Comparison of ENCODE assay signal across 23 mouse cellular contexts in genomic region chr17:72180200-72180599, GRCm38 (mm10).
A peak's percentile ranks its signal among the peaks of the same experiment; 100 is the strongest.
DNase-seq lines count a peak whose midpoint lies in the region; ATAC-seq and TF ChIP-seq lines count a peak whose summit lies in the region.
"Had no signal": no experiment of that assay in that cellular context is flagged by ENCODE, and none has a peak within 500 bp of the region (broad histone marks: within the 10 kb centered on the region; RNA-seq: fewer than 3 reads in every experiment).

No protein-coding gene starts in this region.

- H3K9ac ChIP-seq in midbrain, embryonic 13.5 days (replicated peaks) = no peak overlapping the region
- H3K9ac ChIP-seq in midbrain, postnatal 0 days (replicated peaks; ENCODE audit: low read length, poor library complexity, severe bottlenecking) = no peak overlapping the region
- H3K9ac ChIP-seq in midbrain, embryonic 16.5 days (ENCODE audit: low read depth, low read length) = no peak overlapping the region
- H3K9ac ChIP-seq in midbrain, embryonic 11.5 days (ENCODE audit: low read length) = no peak overlapping the region
- H3K9ac ChIP-seq: embryonic facial prominence, embryonic 13.5 days; embryonic facial prominence, embryonic 15.5 days; forebrain, embryonic 12.5 days had no signal

- H3K27me3 ChIP-seq in midbrain, embryonic 13.5 days = no peaks in the 10 kb centered on the region
- H3K27me3 ChIP-seq in midbrain, postnatal 0 days (ENCODE audit: insufficient read depth, low read length) = no peaks in the 10 kb centered on the region
- no peaks in the 10 kb centered on the region for H3K27me3 ChIP-seq in midbrain, embryonic 16.5 days (ENCODE audit: control insufficient read depth, insufficient read depth, low read depth, low read length)
- H3K27me3 ChIP-seq in midbrain, embryonic 11.5 days (ENCODE audit: control insufficient read depth, insufficient read depth, low read length) = no peaks in the 10 kb centered on the region
- H3K27me3 ChIP-seq: embryonic facial prominence, embryonic 13.5 days; embryonic facial prominence, embryonic 15.5 days; forebrain, embryonic 12.5 days had no signal

- DNase-seq in midbrain, postnatal 0 days (ENCODE audit: low spot score) = no peak
- DNase-seq in midbrain, embryonic 11.5 days (ENCODE audit: low spot score, missing footprints) = no peak
- DNase-seq in embryo, embryonic 11 days = no peak
- DNase-seq: adrenal gland, adult 8-10 months; adrenal gland, postnatal 14 days; adrenal gland, postnatal 36 days; cerebellum, adult 11-12 months; cerebellum, adult 2 months; cerebellum, adult 9-10 months; cerebellum, postnatal 10 days; cerebellum, postnatal 25 days had no signal

- no peak for TF ChIP-seq CTCF in midbrain, postnatal 0 days (IDR thresholded peaks at IDR 0.05)

- no peaks in the 10 kb centered on the region for H3K9me3 ChIP-seq in midbrain, embryonic 13.5 days
- H3K9me3 ChIP-seq in midbrain, postnatal 0 days (ENCODE audit: low read length) = no peaks in the 10 kb centered on the region
- H3K9me3 ChIP-seq in midbrain, embryonic 16.5 days (replicated peaks; ENCODE audit: control insufficient read depth, low read length, poor library complexity, severe bottlenecking) = no peaks in the 10 kb centered on the region
- no peaks in the 10 kb centered on the region for H3K9me3 ChIP-seq in midbrain, embryonic 11.5 days (ENCODE audit: control insufficient read depth, low read length)
- H3K9me3 ChIP-seq: embryonic facial prominence, embryonic 13.5 days; embryonic facial prominence, embryonic 15.5 days; forebrain, embryonic 10.5 days; forebrain, embryonic 12.5 days had no signal

- no peaks in the 10 kb centered on the region for H3K36me3 ChIP-seq in midbrain, embryonic 13.5 days
- H3K36me3 ChIP-seq in midbrain, postnatal 0 days (ENCODE audit: insufficient read depth, low read length) = no peaks in the 10 kb centered on the region
- no peaks in the 10 kb centered on the region for H3K36me3 ChIP-seq in midbrain, embryonic 16.5 days (ENCODE audit: control insufficient read depth, insufficient read depth, low read length)
- no peaks in the 10 kb centered on the region for H3K36me3 ChIP-seq in midbrain, embryonic 11.5 days (ENCODE audit: control insufficient read depth, insufficient read depth, low read length)
- H3K36me3 ChIP-seq: embryonic facial prominence, embryonic 13.5 days; embryonic facial prominence, embryonic 15.5 days; forebrain, embryonic 10.5 days; forebrain, embryonic 12.5 days; G1E had no signal

- ATAC-seq in midbrain, embryonic 13.5 days = 0 out of 2 replicates have a peak, but pooled peaks have one; percentile 11
- ATAC-seq in midbrain, postnatal 0 days (ENCODE audit: low FRiP score) = no peak
- ATAC-seq in midbrain, embryonic 16.5 days = 0 out of 2 replicates have a peak, but pooled peaks have one; percentile 45
- no peak for ATAC-seq in midbrain, embryonic 11.5 days (ENCODE audit: low FRiP score)
- ATAC-seq: activated CD4-positive, CD25-positive, alpha-beta regulatory T cell, adult 4 months; forebrain, embryonic 14.5 days; forebrain, embryonic 16.5 days; Patski had no signal

- no peak overlapping the region for H3K4me3 ChIP-seq in midbrain, embryonic 13.5 days (replicated peaks)
- no peak overlapping the region for H3K4me3 ChIP-seq in midbrain, postnatal 0 days (ENCODE audit: low read depth, low read length)
- no peak overlapping the region for H3K4me3 ChIP-seq in midbrain, embryonic 16.5 days (ENCODE audit: low read depth, low read length)
- no peak overlapping the region for H3K4me3 ChIP-seq in midbrain, embryonic 11.5 days (ENCODE audit: low read depth, low read length)
- H3K4me3 ChIP-seq: embryonic facial prominence, embryonic 13.5 days; embryonic facial prominence, embryonic 15.5 days; erythroblast, embryonic 14.5 days; forebrain, embryonic 10.5 days; forebrain, embryonic 12.5 days had no signal

- peaks cover 18% of the 10 kb centered on the region for H3K4me1 ChIP-seq in midbrain, embryonic 13.5 days (replicated peaks)
- no peaks in the 10 kb centered on the region for H3K4me1 ChIP-seq in midbrain, postnatal 0 days (ENCODE audit: insufficient read depth, low read length)
- peaks cover 7% of the 10 kb centered on the region; the same call in 1 of the 2 replicates for H3K4me1 ChIP-seq in midbrain, embryonic 16.5 days (ENCODE audit: control insufficient read depth, insufficient read depth, low read length)
- no peaks in the 10 kb centered on the region for H3K4me1 ChIP-seq in midbrain, embryonic 11.5 days (ENCODE audit: control insufficient read depth, insufficient read depth, low read length)
- H3K4me1 ChIP-seq: embryonic facial prominence, embryonic 15.5 days had no signal

- H3K4me2 ChIP-seq in midbrain, embryonic 13.5 days (replicated peaks) = no peak overlapping the region
- no peak overlapping the region for H3K4me2 ChIP-seq in midbrain, postnatal 0 days (ENCODE audit: low read depth, low read length, poor library complexity, severe bottlenecking)
- H3K4me2 ChIP-seq in midbrain, embryonic 16.5 days (ENCODE audit: low read length) = no peak overlapping the region
- no peak overlapping the region for H3K4me2 ChIP-seq in midbrain, embryonic 11.5 days
- H3K4me2 ChIP-seq: embryonic facial prominence, embryonic 13.5 days; embryonic facial prominence, embryonic 15.5 days; forebrain, embryonic 12.5 days had no signal

- 90% methylated on average over 9 of the region's 9 CpGs for WGBS in midbrain, embryonic 13.5 days
- 91% methylated on average over 9 of the region's 9 CpGs for WGBS in midbrain, postnatal 0 days
- 88% methylated on average over 9 of the region's 9 CpGs for WGBS in midbrain, embryonic 16.5 days
- WGBS in midbrain, embryonic 11.5 days = 90% methylated on average over 9 of the region's 9 CpGs

- no peak overlapping the region for H3K27ac ChIP-seq in midbrain, embryonic 13.5 days
- no peak overlapping the region for H3K27ac ChIP-seq in midbrain, postnatal 0 days (ENCODE audit: low read depth, low read length)
- H3K27ac ChIP-seq in midbrain, embryonic 16.5 days (ENCODE audit: low read length) = no peak overlapping the region
- H3K27ac ChIP-seq in midbrain, embryonic 11.5 days (ENCODE audit: low read depth, low read length) = no peak overlapping the region
- H3K27ac ChIP-seq: embryonic facial prominence, embryonic 13.5 days; embryonic facial prominence, embryonic 15.5 days; forebrain, embryonic 10.5 days; forebrain, embryonic 12.5 days had no signal

Comparison
In these comparisons a context has a peak if more than half of its experiments do, and no peak if none do; other contexts are left out.
1. ATAC-seq: peak in midbrain, embryonic 13.5 days (single experiment) and midbrain, embryonic 16.5 days (single experiment); none in midbrain, postnatal 0 days (single experiment) and midbrain, embryonic 11.5 days (single experiment).